Mouse (Mus musculus) gastrocnemius, adult 8-10 months (tissue): ENCODE data around the gene Uqcr10. TPM values are rescaled to one million over a fixed set of nuclear protein-coding genes. Genes with fewer than 3 reads are reported as not detected.
"Not testable (repeated sequence)": the region's sequence is repeated elsewhere in the genome, so short reads cannot be mapped to it uniquely, and the experiment has no call there.

Experiments
- DNase-seq, 2 experiments: peaks; one replicate each; pipeline ENCODE4 v3.0.0; 2022; ENCODE audit warnings: low spot score in 2 of 2
- total RNA-seq, 4 experiments: library from RNA; stranded (reverse); gene quantifications; 2 replicates each; pipeline ENCODE4 v1.2.4; 2022

Gene Uqcr10
- total RNA-seq, 4 experiments from 2014 or later: 882 to 1,031 (median 959) TPM

- no peak for DNase-seq
These were observed 11.5 kb upstream of the Uqcr10 start for GRCm38 (mm10) chr11:4715596-4715995.

- DNase-seq: no peak
These were observed 10.6 kb upstream of the Uqcr10 start for GRCm38 (mm10) chr11:4714727-4715126.

- no peak for DNase-seq
These were observed 8.7 kb upstream of the Uqcr10 start for GRCm38 (mm10) chr11:4712822-4713221.

- not testable (repeated sequence) for DNase-seq
These were observed 6.0 kb upstream of the Uqcr10 start for GRCm38 (mm10) chr11:4710188-4710587.

- DNase-seq: no peak
These were observed 1.0 kb upstream of the Uqcr10 start for GRCm38 (mm10) chr11:4705178-4705577.

- no peak for DNase-seq
These were observed 462 bp downstream of the Uqcr10 start for GRCm38 (mm10) chr11:4703688-4704071.

GRCm38 (mm10) chr11:4700726-4701125 lies 3.4 kb downstream of the Uqcr10 start:
- no peak for DNase-seq

GRCm38 (mm10) chr11:4697043-4697983 lies 6.8 kb downstream of the Uqcr10 start:
- no peak for DNase-seq

GRCm38 (mm10) chr11:4692162-4692561 lies 12.0 kb downstream of the Uqcr10 start:
- DNase-seq: no peak

- DNase-seq: no peak
These were observed 12.9 kb downstream of the Uqcr10 start for GRCm38 (mm10) chr11:4691213-4691612.

- DNase-seq: no peak
These were observed 13.8 kb downstream of the Uqcr10 start for GRCm38 (mm10) chr11:4690353-4690752.

GRCm38 (mm10) chr11:4688632-4689380 lies 15.3 kb downstream of the Uqcr10 start:
- no peak for DNase-seq

GRCm38 (mm10) chr11:4687874-4688273 lies 16.3 kb downstream of the Uqcr10 start:
- no peak for DNase-seq

GRCm38 (mm10) chr11:4687027-4687426 lies 17.1 kb downstream of the Uqcr10 start:
- no peak for DNase-seq

GRCm38 (mm10) chr11:4685510-4685909 lies 18.6 kb downstream of the Uqcr10 start:
- no peak for DNase-seq

- DNase-seq: no peak
These were observed 19.1 kb downstream of the Uqcr10 start for GRCm38 (mm10) chr11:4685071-4685470.

- no peak for DNase-seq
These were observed 20.0 kb downstream of the Uqcr10 start for GRCm38 (mm10) chr11:4684186-4684585.

GRCm38 (mm10) chr11:4683516-4683915 lies 20.6 kb downstream of the Uqcr10 start:
- DNase-seq: no peak

- DNase-seq: no peak
These were observed 24.0 kb downstream of the Uqcr10 start for GRCm38 (mm10) chr11:4680126-4680525.

GRCm38 (mm10) chr11:4679441-4679832 lies 24.7 kb downstream of the Uqcr10 start:
- DNase-seq: no peak

GRCm38 (mm10) chr11:4678700-4679440 lies 25.3 kb downstream of the Uqcr10 start:
- DNase-seq: no peak
